Mouse (Mus musculus): ENCODE measurements around the gene Dnajb6.

- TF ChIP-seq CTCF (IDR thresholded peaks at IDR 0.05; ENCODE audit: low read depth) (no peak), EP300 (optimal IDR thresholded peaks at IDR 0.05) (no peak)
Observed at GRCm38 (mm10) chr5:29707241-29707640, 28.2 kb upstream of the Dnajb6 start.

Measured in stomach, postnatal 0 days (tissue).